Mouse (Mus musculus) forebrain, embryonic 11.5 days (tissue): ENCODE measurements around the gene Gm4141. TPM values are rescaled to one million over a fixed set of nuclear protein-coding genes. Genes with fewer than 3 reads are reported as not detected.
"Not testable (repeated sequence)": the region's sequence is repeated elsewhere in the genome, so short reads cannot be mapped to it uniquely, and the experiment has no call there.

ENCODE experiments used
- ATAC-seq: fragments of 200-750 bp; cut with Nextera tagmentation; replicated peaks from 2 replicates; pipeline ENCODE4 v1.8.0; 2017; ENCODE audit warnings: moderate TSS enrichment; ENCODE audit not compliant: low FRiP score
- DNase-seq: peaks from one replicate; pipeline ENCODE4 v3.0.0-alpha.2; 2017; ENCODE audit warnings: low spot score
- H3K27ac ChIP-seq: fragments of 300-500 bp; sonication (generic); 2 replicates; pipeline ENCODE4 v1.5.1; 2014; ENCODE audit warnings: low read depth, low read length
- H3K27me3 ChIP-seq: fragments of 300-500 bp; sonication (generic); 2 replicates; pipeline ENCODE4 v1.6.1; 2014; ENCODE audit warnings: mild to moderate bottlenecking, low read length, mixed read lengths; ENCODE audit not compliant: control insufficient read depth, insufficient read depth
- H3K36me3 ChIP-seq: fragments of 300-500 bp; sonication (generic); 2 replicates; pipeline ENCODE4 v1.6.1; 2014; ENCODE audit warnings: mild to moderate bottlenecking, low read length, moderate library complexity, mixed read lengths; ENCODE audit not compliant: control insufficient read depth, insufficient read depth
- H3K4me1 ChIP-seq: fragments of 300-500 bp; sonication (generic); replicated peaks from 2 replicates; pipeline ENCODE4 v1.6.1; 2014; ENCODE audit warnings: low read length, mixed read lengths; ENCODE audit not compliant: control insufficient read depth, insufficient read depth
- H3K4me2 ChIP-seq: fragments of 300-500 bp; sonication (generic); 2 replicates; pipeline ENCODE4 v1.6.1; 2014; ENCODE audit warnings: low read depth, mild to moderate bottlenecking, low read length, moderate library complexity, mixed read lengths; ENCODE audit not compliant: severe bottlenecking
- H3K4me3 ChIP-seq: fragments of 300-500 bp; sonication (generic); 2 replicates; pipeline ENCODE4 v1.5.1; 2014; ENCODE audit warnings: low read depth, low read length
- H3K9ac ChIP-seq: fragments of 300-500 bp; sonication (generic); 2 replicates; pipeline ENCODE4 v1.6.1; 2014; ENCODE audit warnings: low read length
- H3K9me3 ChIP-seq: fragments of 300-500 bp; sonication (generic); 2 replicates; pipeline ENCODE4 v1.6.1; 2016; ENCODE audit warnings: low read length, mixed read lengths; ENCODE audit not compliant: control insufficient read depth
- whole genome bisulfite sequencing: fragments of 180-500 bp; shearing (Covaris S2); extraction: QIAGEN DNeasy Blood & Tissue Kit; methylation state at CpG from one replicate; pipeline ENCODE4 v1.1.7; 2014; 5-methylcytosine and 5-hydroxymethylcytosine counted together
- polyA plus RNA-seq: library from polyadenylated mRNA; unstranded; fragments of >200 nt; fragmentation: Nextera tagmentation; extraction: Ambion mirVana; gene quantifications from 2 replicates; pipeline ENCODE4 v1.2.1, GENCODE M21; 2014

Gm4141 gene
- polyA plus RNA-seq = not detected in 2 replicates

DNA sequence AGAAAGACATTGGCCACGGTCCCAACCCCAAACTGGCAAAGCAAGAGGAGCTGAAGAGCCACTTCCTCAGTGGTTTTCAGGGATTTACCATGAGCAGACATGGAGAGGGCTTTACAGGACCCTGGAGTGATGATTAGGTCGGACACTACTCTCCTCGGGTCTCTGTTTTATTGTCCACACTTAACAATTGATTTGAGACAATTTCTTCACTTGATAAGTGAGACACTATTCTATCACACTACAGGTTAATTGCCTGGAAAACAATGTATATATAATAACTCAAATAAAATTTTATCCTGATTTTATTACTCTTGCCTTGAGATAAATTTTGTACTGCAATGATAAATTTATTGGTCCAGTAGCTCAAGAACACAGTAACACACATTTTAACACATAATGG lies at the start of gene Gm4141:
Gm4141 (minus strand) TSS at position 101 of the 400 bp plus-strand sequence.
- not testable (repeated sequence) for H3K4me3 ChIP-seq, H3K27ac ChIP-seq, H3K27me3 ChIP-seq, H3K4me1 ChIP-seq, DNase-seq, H3K9me3 ChIP-seq, ATAC-seq, H3K36me3 ChIP-seq, H3K9ac ChIP-seq, H3K4me2 ChIP-seq
- no CpG with 5 or more reads among the region's 3 CpGs for WGBS

DNA sequence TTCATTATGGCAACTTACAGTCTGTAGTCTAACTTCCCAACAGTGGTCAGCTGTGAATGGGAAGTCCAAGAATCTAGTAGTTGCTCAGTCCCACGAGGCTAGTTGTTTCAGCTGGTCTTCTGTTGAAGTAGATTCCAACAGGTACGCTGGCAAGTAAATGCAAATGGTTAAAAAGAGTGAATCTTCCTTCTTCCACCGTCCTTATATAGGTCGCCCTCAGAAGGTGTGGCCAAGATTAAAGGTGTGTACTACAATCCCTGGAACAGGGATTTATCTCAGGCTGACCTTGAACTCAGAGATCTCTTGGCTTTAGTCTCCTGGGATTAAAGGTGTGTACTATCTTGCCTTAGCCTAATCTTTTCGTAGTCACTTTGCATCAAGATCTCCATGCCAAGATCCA lies 22.9 kb upstream of the Gm4141 start, which contains the start of gene Gm4513:
Gm4513 (minus strand) TSS at position 101 of the 400 bp plus-strand sequence.
- not testable (repeated sequence) for H3K27ac ChIP-seq, H3K4me3 ChIP-seq, H3K27me3 ChIP-seq, H3K36me3 ChIP-seq, DNase-seq, H3K4me2 ChIP-seq, ATAC-seq, H3K4me1 ChIP-seq, H3K9ac ChIP-seq, H3K9me3 ChIP-seq
- WGBS = 88% methylated on average over 3 of the region's 5 CpGs

DNA sequence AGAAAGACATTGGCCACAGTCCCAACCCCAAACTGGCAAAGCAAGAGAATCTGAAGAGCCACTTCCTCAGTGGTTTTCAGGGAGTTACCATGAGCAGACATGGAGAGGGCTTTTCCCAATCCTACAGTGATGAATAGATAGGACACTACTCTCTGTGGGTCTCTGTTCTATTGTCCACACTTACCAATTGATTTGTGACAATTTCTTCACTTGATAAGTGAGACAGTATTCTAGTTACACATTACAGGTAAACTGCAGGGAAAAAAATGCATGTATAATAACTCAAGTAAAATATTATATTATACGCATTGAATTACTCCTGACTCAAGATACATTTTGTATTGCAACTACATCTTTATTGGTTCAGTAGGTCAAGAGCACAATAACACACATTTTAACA lies 30.4 kb downstream of the Gm4141 start, which contains the start of gene Gm5726:
Gm5726 (minus strand) TSS at position 101 of the 400 bp plus-strand sequence.
- H3K9ac ChIP-seq, H3K4me3 ChIP-seq, ATAC-seq, DNase-seq, H3K36me3 ChIP-seq, H3K27me3 ChIP-seq, H3K4me1 ChIP-seq, H3K27ac ChIP-seq, H3K4me2 ChIP-seq, H3K9me3 ChIP-seq: not testable (repeated sequence)
- no CpG with 5 or more reads among the region's 1 CpGs for WGBS

DNA sequence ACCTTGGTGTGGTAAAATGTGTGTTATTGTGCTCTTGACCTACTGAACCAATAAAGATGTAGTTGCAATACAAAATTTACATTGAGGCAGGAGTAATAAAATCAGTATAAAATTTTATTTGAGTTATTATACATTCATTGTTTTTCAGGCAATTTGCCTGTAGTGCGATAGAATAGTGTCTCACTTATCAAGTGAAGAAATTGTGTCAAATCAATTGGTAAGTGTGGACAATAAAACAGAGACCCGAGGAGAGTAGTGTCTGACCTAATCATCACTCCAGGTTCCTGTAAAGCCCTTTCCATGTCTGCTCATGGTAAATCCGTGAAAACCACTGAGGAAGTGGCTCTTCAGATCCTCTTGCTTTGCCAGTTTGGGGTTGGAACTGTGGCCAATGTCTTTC lies 42.5 kb downstream of the Gm4141 start, which contains the start of gene Vmn1r104:
Vmn1r104 (plus strand) TSS at position 301 of the 400 bp plus-strand sequence.
- H3K9ac ChIP-seq, H3K4me3 ChIP-seq, DNase-seq, H3K27ac ChIP-seq, ATAC-seq, H3K9me3 ChIP-seq, H3K27me3 ChIP-seq, H3K4me2 ChIP-seq, H3K36me3 ChIP-seq, H3K4me1 ChIP-seq: not testable (repeated sequence)
- no CpG with 5 or more reads among the region's 3 CpGs for WGBS

Other genes starting within 250 kb of the Gm4141 start
- not detected in 2 replicates for gene Gm4133, start 242.2 kb downstream of the Gm4141 start, polyA plus RNA-seq
- not detected in 2 replicates for gene Gm5728, start 200.8 kb downstream of the Gm4141 start, polyA plus RNA-seq
- gene Vmn1r100, start 158.3 kb downstream of the Gm4141 start, polyA plus RNA-seq = not detected in 2 replicates
- gene Vmn1r101, start 133.6 kb downstream of the Gm4141 start, polyA plus RNA-seq = not detected in 2 replicates
- gene Gm10670, start 101.3 kb downstream of the Gm4141 start, polyA plus RNA-seq = not detected in 2 replicates
- gene Vmn1r103, start 65.7 kb downstream of the Gm4141 start, polyA plus RNA-seq = not detected in 2 replicates
- gene Vmn1r104, start 42.4 kb downstream of the Gm4141 start, polyA plus RNA-seq = not detected in 2 replicates
- gene Gm5726, start 30.5 kb downstream of the Gm4141 start, polyA plus RNA-seq = not detected in 2 replicates
- gene Gm4513, start 22.8 kb upstream of the Gm4141 start, polyA plus RNA-seq = not detected in 2 replicates
- gene Vmn1r107, start 92.7 kb upstream of the Gm4141 start, polyA plus RNA-seq = not detected in 2 replicates
- not detected in 2 replicates for gene Vmn1r111, start 127.0 kb upstream of the Gm4141 start, polyA plus RNA-seq
- not detected in 2 replicates for gene Gm10668, start 154.4 kb upstream of the Gm4141 start, polyA plus RNA-seq
- gene Vmn1r112, start 194.9 kb upstream of the Gm4141 start, polyA plus RNA-seq = not detected in 2 replicates
- not detected in 2 replicates for gene Vmn1r113, start 211.0 kb upstream of the Gm4141 start, polyA plus RNA-seq
- gene Vmn1r114, start 235.9 kb upstream of the Gm4141 start, polyA plus RNA-seq = not detected in 2 replicates